Mouse (Mus musculus): Measurements from ENCODE around the gene Ndufa7.

Gene Ndufa7

GRCm38 (mm10) chr17:33824084-33824996 is at the start of gene Ndufa7, which contains the start of gene Rps28:
Gene Ndufa7 (plus strand): TSS chr17:33824572.
Gene Rps28 (minus strand): TSS chr17:33824562.
- peak; percentile 96 for DNase-seq (ENCODE audit: low read depth, low spot score)

- no peak for DNase-seq (ENCODE audit: low read depth, low spot score)
Measured at GRCm38 (mm10) chr17:33774573-33775155, 49.7 kb upstream of the Ndufa7 start.

GRCm38 (mm10) chr17:33775287-33775686 is 49.1 kb upstream of the Ndufa7 start:
- DNase-seq (ENCODE audit: low read depth, low spot score) = no peak

GRCm38 (mm10) chr17:33779271-33779966 is 45.0 kb upstream of the Ndufa7 start:
- DNase-seq (ENCODE audit: low read depth, low spot score) = peak; percentile 40

- no peak for DNase-seq (ENCODE audit: low read depth, low spot score)
Measured at GRCm38 (mm10) chr17:33779967-33780295, 44.4 kb upstream of the Ndufa7 start.

GRCm38 (mm10) chr17:33780431-33780830 is 43.9 kb upstream of the Ndufa7 start:
- no peak for DNase-seq (ENCODE audit: low read depth, low spot score)

GRCm38 (mm10) chr17:33781124-33781977 is 43.0 kb upstream of the Ndufa7 start, which contains the start of gene Angptl4:
Gene Angptl4 (minus strand): TSS chr17:33781830.
- DNase-seq (ENCODE audit: low read depth, low spot score) = peak; percentile 42

GRCm38 (mm10) chr17:33782067-33782466 is 42.3 kb upstream of the Ndufa7 start:
- DNase-seq (ENCODE audit: low read depth, low spot score) = no peak

- no peak for DNase-seq (ENCODE audit: low read depth, low spot score)
Measured at GRCm38 (mm10) chr17:33783408-33783807, 41.0 kb upstream of the Ndufa7 start.

- DNase-seq (ENCODE audit: low read depth, low spot score) = no peak
Measured at GRCm38 (mm10) chr17:33784939-33785338, 39.4 kb upstream of the Ndufa7 start.

GRCm38 (mm10) chr17:33786375-33786774 is 38.0 kb upstream of the Ndufa7 start:
- DNase-seq (ENCODE audit: low read depth, low spot score) = no peak

- no peak for DNase-seq (ENCODE audit: low read depth, low spot score)
Measured at GRCm38 (mm10) chr17:33788732-33789131, 35.6 kb upstream of the Ndufa7 start.

GRCm38 (mm10) chr17:33798306-33798705 is 26.1 kb upstream of the Ndufa7 start:
- no peak for DNase-seq (ENCODE audit: low read depth, low spot score)

GRCm38 (mm10) chr17:33799277-33799676 is 25.1 kb upstream of the Ndufa7 start:
- DNase-seq (ENCODE audit: low read depth, low spot score) = no peak

GRCm38 (mm10) chr17:33802221-33802620 is 22.2 kb upstream of the Ndufa7 start:
- DNase-seq (ENCODE audit: low read depth, low spot score) = no peak

GRCm38 (mm10) chr17:33804205-33804604 is 20.2 kb upstream of the Ndufa7 start:
- no peak for DNase-seq (ENCODE audit: low read depth, low spot score)

- no peak for DNase-seq (ENCODE audit: low read depth, low spot score)
Measured at GRCm38 (mm10) chr17:33804745-33805144, 19.6 kb upstream of the Ndufa7 start.

- DNase-seq (ENCODE audit: low read depth, low spot score) = no peak
Measured at GRCm38 (mm10) chr17:33807181-33807888, 17.0 kb upstream of the Ndufa7 start.

GRCm38 (mm10) chr17:33808192-33808591 is 16.2 kb upstream of the Ndufa7 start:
- DNase-seq (ENCODE audit: low read depth, low spot score) = no peak

- DNase-seq (ENCODE audit: low read depth, low spot score) = peak; percentile 95
Measured at GRCm38 (mm10) chr17:33810334-33811141, 13.8 kb upstream of the Ndufa7 start, which contains the start of gene Kank3. Gene Kank3 (plus strand): TSS chr17:33810519.
